Mouse (Mus musculus) liver, embryonic 16.5 days (tissue): ENCODE measurements at regions not wholly inside any gene's neighbourhood (a gene's known extent, or its start where the extent isn't known, plus 50 kb on each side); places are given as distances from the start of the nearest gene placed in this dataset.

ENCODE experiments used
- ATAC-seq: fragments of 200-750 bp; cut with Nextera tagmentation; 2 replicates; pipeline ENCODE4 v1.8.0; 2017; ENCODE audit warnings: low read depth, mild to moderate bottlenecking, moderate number of reproducible peaks, moderate library complexity
- H3K27ac ChIP-seq: fragments of 300-500 bp; sonication (generic); 2 replicates; pipeline ENCODE4 v1.5.1; 2014; ENCODE audit warnings: mild to moderate bottlenecking, low read length
- H3K27me3 ChIP-seq: fragments of 300-500 bp; sonication (generic); 2 replicates; pipeline ENCODE4 v1.6.1; 2014; ENCODE audit warnings: low read depth, low read length, mixed read lengths; ENCODE audit not compliant: control insufficient read depth, insufficient read depth
- H3K36me3 ChIP-seq: fragments of 300-500 bp; sonication (generic); 2 replicates; pipeline ENCODE4 v1.6.1; 2014; ENCODE audit warnings: mild to moderate bottlenecking; ENCODE audit not compliant: control insufficient read depth, insufficient read depth
- H3K4me1 ChIP-seq: fragments of 300-500 bp; sonication (generic); 2 replicates; pipeline ENCODE4 v1.6.1; 2014; ENCODE audit warnings: low read depth, low read length, mixed read lengths; ENCODE audit not compliant: control insufficient read depth
- H3K4me2 ChIP-seq: fragments of 300-500 bp; sonication (generic); 2 replicates; pipeline ENCODE4 v1.6.1; 2014; ENCODE audit warnings: low read depth, low read length, mixed read lengths
- H3K4me3 ChIP-seq: fragments of 300-500 bp; sonication (generic); 2 replicates; pipeline ENCODE4 v1.5.1; 2014; ENCODE audit warnings: low read depth, mild to moderate bottlenecking, low read length
- H3K9ac ChIP-seq: fragments of 300-500 bp; sonication (generic); 2 replicates; pipeline ENCODE4 v1.6.1; 2014; ENCODE audit warnings: low read depth, low read length
- H3K9me3 ChIP-seq: fragments of 300-500 bp; sonication (generic); replicated peaks from 2 replicates; pipeline ENCODE4 v1.6.1; 2016; ENCODE audit warnings: low read length; ENCODE audit not compliant: control insufficient read depth
- WGBS: fragments of 180-500 bp; shearing (Covaris S2); extraction: QIAGEN DNeasy Blood & Tissue Kit; methylation state at CpG from one replicate; pipeline ENCODE4 v1.1.7; 2014; ENCODE audit not compliant: insufficient replicate concordance; 5-methylcytosine and 5-hydroxymethylcytosine counted together

DNA sequence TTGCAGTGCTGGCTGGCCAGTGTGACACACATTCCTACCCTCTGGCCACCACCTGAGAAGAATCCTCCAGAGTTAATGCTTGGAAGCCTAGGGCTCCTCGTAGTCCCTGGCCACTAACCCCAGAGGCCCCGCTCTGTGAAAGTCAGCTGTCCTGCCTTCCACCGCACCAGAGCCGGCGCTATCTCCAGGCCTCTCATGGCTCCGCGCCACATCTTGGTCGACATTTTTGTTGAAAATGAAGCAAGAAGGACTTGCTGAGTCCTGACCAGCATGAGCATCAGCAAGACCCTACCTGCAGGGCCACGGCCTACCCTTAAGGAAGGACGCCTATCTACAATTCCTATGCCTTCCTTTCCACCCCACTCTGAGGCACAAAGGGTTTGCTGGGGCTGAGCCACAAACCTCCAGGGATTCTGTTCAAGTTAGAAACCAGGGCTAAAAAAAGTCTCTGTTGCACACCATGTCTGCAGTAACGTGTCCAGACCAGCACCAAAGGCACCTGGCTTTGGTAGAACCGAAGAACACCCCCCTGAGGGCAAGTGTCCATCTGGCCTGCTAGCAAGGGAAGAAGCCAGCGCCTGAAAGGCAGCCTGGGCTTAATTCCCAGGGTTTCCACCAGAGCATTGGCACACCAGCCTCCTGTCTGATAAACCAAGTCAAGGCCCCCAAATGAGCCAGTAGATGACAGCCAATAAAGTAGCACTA is 97.5 kb upstream of the Spred2 start:
- WGBS: 61% methylated on average over 13 of the region's 13 CpGs

GRCm38 (mm10) chr11:19827996-19828395 is 96.2 kb upstream of the Spred2 start:
- no peaks in the 10 kb centered on the region for H3K4me1 ChIP-seq
- H3K9ac ChIP-seq: no peak overlapping the region
- no peak overlapping the region for H3K27ac ChIP-seq
- no peaks in the 10 kb centered on the region for H3K36me3 ChIP-seq
- 0 out of 2 replicates have a peak, but pooled peaks have one; percentile 21 for ATAC-seq
- 34% methylated on average over 11 of the region's 11 CpGs for WGBS
- no peak overlapping the region for H3K4me2 ChIP-seq
- H3K9me3 ChIP-seq: no peaks in the 10 kb centered on the region
- no peak overlapping the region for H3K4me3 ChIP-seq
- no peaks in the 10 kb centered on the region for H3K27me3 ChIP-seq

More for the DNA sequence above, 97.5 kb upstream of the Spred2 start:
- H3K4me2 ChIP-seq: no peak overlapping the region
- no peaks in the 10 kb centered on the region for H3K9me3 ChIP-seq
- no peaks in the 10 kb centered on the region for H3K4me1 ChIP-seq
- no peak overlapping the region for H3K27ac ChIP-seq
- no peaks in the 10 kb centered on the region for H3K27me3 ChIP-seq
- no peaks in the 10 kb centered on the region for H3K36me3 ChIP-seq
- H3K9ac ChIP-seq: no peak overlapping the region
- no peak for ATAC-seq
- no peak overlapping the region for H3K4me3 ChIP-seq

DNA sequence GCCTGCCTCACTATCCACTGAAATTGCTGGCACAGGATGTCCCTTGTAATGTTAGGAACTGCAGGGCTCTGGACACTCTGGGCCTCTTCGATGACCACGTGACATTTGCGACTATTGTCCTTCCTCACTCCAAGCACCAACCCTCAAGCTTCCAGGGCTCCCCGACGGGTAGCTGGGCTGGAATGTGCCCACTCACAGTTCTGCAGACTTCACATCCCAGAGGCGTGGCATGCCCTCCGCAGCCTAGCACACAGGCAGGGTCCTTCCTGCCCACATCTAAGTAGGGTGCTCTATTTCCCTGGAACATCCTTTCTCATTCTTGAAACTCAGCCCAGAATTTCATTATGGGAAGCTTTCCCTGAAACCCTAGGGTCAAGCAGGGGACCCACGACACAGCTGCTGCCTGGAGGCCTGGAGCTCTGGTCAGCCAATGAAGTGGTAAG is 95.2 kb upstream of the Spred2 start:
- Histone ChIP-seq H3K27me3 (no peaks in the 10 kb centered on the region), H3K4me2 (no peak overlapping the region), H3K27ac (no peak overlapping the region), H3K36me3 (no peaks in the 10 kb centered on the region), H3K4me3 (no peak overlapping the region), H3K9ac (no peak overlapping the region), H3K9me3 (no peaks in the 10 kb centered on the region), H3K4me1 (no peaks in the 10 kb centered on the region)
- no peak for ATAC-seq
- 61% methylated on average over 8 of the region's 8 CpGs for WGBS

DNA sequence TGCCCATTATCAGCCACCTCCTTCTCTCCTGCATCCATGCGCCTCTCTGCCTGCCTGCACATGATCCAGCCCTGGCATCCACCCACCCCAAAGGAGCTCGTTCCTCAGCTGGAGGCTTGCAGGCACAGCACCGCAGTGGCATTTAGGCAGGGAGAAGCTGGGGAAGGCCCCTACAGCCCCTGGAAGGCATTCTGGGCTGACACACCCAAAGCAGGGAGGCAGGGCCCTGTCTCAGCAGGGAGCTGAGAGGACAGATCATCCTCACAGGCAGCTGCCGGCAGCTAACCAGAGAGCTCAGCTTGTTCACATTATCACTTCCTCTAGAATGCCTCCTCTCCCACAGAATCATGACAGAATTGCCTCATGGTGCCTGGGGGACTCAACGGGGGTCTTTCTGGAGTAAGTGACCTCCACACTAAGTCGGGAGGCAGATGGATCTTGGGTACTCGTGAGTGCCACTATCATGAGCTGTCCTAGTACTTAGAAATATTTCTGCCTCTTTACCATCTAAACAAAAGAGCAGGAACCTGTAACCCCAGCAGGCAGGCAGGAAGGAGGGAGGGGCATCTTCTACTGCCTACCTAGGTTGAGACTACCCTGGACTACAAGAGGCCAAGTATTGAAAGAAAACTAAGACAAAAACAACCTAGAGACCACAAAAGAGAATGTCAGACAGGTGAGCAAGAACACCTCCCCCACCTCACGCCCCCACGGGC is 94.5 kb upstream of the Spred2 start:
- H3K36me3 ChIP-seq: no peaks in the 10 kb centered on the region
- H3K4me3 ChIP-seq: no peak overlapping the region
- H3K9ac ChIP-seq: no peak overlapping the region
- H3K27ac ChIP-seq: no peak overlapping the region
- H3K27me3 ChIP-seq: no peaks in the 10 kb centered on the region
- no peak overlapping the region for H3K4me2 ChIP-seq
- no peaks in the 10 kb centered on the region for H3K4me1 ChIP-seq
- 34% methylated on average over 9 of the region's 9 CpGs for WGBS
- no peaks in the 10 kb centered on the region for H3K9me3 ChIP-seq
- ATAC-seq: no peak

DNA sequence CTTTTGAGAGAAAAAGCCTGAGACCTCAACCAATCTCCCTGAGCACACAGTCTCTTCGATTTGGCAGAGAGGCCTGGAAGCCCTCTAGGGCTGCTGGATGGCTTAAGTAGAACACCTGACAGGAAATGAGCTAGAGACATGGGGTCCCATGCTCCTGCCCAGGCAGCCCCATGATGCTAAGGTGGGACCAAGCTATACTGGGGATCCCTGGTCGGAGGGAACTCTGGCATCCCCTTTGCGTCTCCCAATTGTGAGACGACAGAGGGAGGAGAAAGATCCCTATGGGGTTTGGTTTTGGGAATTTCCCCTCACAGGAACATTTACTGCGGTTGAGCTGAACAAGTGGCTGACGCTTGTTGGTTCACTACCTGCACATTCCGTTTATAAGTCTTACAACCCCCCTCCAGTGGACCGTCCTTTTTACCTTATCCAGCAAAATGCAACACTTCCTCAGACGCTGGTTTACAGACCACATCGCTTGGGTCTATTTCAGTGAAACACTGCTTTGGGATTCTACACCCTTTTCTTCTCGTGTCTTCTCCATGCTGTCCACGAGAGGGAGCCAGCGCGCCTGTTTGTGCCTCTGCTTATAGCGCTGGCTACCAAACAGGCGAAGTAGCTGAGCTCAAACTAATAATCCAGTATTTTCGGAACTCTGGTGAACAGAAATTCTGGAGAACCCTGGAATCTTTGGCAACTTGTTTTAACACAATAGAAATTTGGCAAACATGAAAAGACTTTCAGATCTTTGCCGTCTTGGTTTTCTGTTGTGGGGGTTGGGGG is 93.7 kb upstream of the Spred2 start:
- Histone ChIP-seq H3K4me3 (no peak overlapping the region), H3K36me3 (no peaks in the 10 kb centered on the region), H3K27me3 (no peaks in the 10 kb centered on the region), H3K9me3 (no peaks in the 10 kb centered on the region), H3K4me2 (no peak overlapping the region), H3K9ac (no peak overlapping the region), H3K4me1 (no peaks in the 10 kb centered on the region), H3K27ac (no peak overlapping the region)
- ATAC-seq: no peak
- 16% methylated on average over 18 of the region's 18 CpGs for WGBS

- Histone ChIP-seq H3K4me1 (no peaks in the 10 kb centered on the region), H3K36me3 (no peaks in the 10 kb centered on the region), H3K9me3 (no peaks in the 10 kb centered on the region), H3K27ac (no peak overlapping the region), H3K4me2 (no peak overlapping the region), H3K9ac (no peak overlapping the region), H3K27me3 (no peaks in the 10 kb centered on the region), H3K4me3 (no peak overlapping the region)
- ATAC-seq: no peak
- WGBS: 64% methylated on average over 8 of the region's 8 CpGs
Observed at GRCm38 (mm10) chr11:19834561-19834960, 89.6 kb upstream of the Spred2 start.

DNA sequence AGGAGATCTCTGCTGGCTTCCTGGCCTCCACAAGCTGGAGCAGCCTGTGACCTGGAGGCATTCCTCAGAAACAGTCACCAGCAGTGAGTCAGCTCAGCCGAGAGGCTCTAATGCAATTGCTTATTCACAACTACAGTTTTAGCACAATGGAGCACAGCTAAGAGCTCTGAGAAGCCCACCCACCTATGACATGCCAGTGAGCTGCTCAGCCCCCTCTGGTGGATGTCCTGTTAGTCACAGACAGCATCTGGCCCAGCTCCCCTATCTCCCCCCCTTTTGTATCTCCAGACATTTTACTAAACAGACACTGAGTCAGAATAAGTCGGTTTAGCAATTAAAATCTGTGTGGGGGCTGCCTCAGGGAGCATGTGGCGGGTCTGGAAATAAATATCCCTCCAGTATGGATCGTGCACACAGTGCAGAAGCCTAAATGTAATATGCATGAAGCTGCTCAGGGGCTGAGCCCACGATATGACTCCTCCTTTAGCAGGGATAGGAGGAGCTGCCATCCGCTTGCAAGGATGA is 88.9 kb upstream of the Spred2 start:
- WGBS: 47% methylated on average over 6 of the region's 6 CpGs
- no peak overlapping the region for H3K9ac ChIP-seq

DNA sequence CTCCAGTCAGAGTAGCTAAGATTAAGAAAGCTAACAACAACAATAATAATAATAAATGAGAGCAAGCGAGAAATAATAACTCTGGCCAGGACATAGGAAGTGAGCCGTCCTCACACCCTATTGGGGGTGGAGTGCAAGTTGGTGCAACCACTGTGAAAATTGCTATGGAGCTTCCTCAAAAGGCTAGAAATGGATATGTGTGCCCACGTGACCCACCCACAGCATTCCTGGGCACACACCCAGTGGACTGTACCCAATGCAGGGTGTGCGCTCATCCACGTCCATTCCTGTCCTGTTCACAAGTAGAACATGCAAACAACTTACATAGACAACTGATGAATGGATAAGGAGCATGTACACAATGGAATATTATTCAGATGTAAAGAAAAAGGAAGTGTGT is 85.2 kb upstream of the Spred2 start:
- no peak overlapping the region for H3K9ac ChIP-seq
- H3K27ac ChIP-seq: no peak overlapping the region
- no peak overlapping the region for H3K4me3 ChIP-seq
- H3K4me1 ChIP-seq: no peaks in the 10 kb centered on the region
- H3K36me3 ChIP-seq: no peaks in the 10 kb centered on the region
- no peak overlapping the region for H3K4me2 ChIP-seq
- WGBS: 58% methylated on average over 5 of the region's 5 CpGs
- no peaks in the 10 kb centered on the region for H3K9me3 ChIP-seq
- no peaks in the 10 kb centered on the region for H3K27me3 ChIP-seq
- no peak for ATAC-seq

More for the DNA sequence above, 88.9 kb upstream of the Spred2 start:
- H3K4me3 ChIP-seq: no peak overlapping the region
- no peak for ATAC-seq
- H3K4me1 ChIP-seq: no peaks in the 10 kb centered on the region
- no peaks in the 10 kb centered on the region for H3K9me3 ChIP-seq
- H3K27me3 ChIP-seq: no peaks in the 10 kb centered on the region
- H3K27ac ChIP-seq: no peak overlapping the region
- H3K4me2 ChIP-seq: no peak overlapping the region
- H3K36me3 ChIP-seq: no peaks in the 10 kb centered on the region
